Mouse (Mus musculus) kidney, adult 8-10 months (tissue): ENCODE results near the gene Frmpd3.

Experiments
- DNase-seq, 2 experiments: peaks; one replicate each; pipeline ENCODE4 v3.0.0; 2022

Frmpd3 gene

GRCm38 (mm10) chrX:140341656-140342392 lies at the start of gene Frmpd3:
Frmpd3 (plus strand) TSS chrX:140342263.
- no peak for DNase-seq

DNA sequence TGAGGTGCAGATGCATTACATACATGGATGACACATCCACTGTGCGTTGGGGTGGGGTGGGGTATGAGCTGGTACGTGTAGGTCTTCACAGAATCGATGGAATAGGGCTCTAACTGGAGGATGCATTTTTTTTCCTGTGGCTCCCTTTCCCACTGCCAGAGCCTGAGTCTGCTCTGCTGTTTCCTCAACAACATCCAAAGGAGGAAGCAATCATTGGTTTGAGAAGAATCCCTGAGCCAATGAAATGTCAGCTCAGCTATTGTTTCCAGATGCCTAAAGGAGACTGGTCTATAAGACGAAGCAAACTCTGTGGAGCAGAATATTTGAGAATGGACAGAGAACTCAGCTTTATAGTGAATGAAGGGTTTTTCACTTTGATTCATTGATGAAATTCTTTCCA lies 38.3 kb upstream of the Frmpd3 start:
- DNase-seq, result no peak

DNA sequence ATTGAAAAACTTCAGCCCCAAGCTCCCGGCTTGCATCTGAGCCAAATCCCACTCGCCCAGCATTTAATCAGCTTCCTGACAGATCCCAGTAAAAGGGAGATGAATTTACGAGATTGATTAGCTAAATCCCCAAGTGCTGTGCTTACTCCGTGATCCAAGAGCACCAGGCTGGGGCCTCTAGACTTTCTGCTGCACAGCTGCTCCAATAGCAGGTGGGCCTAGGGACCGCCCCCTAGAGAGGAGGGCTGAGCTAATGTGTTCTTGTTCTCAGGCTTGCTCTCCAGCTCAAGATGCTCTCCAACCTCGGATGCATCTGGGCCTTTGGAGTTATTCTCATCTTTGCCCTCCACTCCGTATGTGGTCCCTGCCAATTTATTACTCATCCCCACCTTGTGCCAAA lies 36.4 kb upstream of the Frmpd3 start:
- DNase-seq, result no peak

- no peak for DNase-seq
Measured at GRCm38 (mm10) chrX:140317931-140318330, 24.1 kb upstream of the Frmpd3 start.

DNA sequence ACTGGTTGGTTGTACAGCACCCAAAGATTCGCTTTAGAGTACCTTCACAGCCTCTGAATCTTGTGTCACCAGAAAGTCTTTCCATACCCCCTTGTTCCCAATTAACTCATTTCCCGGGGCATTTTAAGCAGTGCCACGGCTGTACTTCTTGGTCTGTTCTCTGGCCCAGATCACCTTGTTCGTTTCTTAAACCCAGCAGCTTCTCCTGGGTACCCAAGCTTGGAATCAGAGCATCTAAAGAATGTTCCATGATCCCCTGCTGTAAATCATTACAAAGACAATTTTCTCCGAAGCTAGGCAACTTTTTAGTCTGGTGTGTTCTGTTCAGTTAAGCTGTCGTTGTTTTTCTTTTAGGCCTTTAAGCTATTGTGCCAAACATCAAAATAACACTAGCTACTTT lies 22.9 kb upstream of the Frmpd3 start:
- DNase-seq, result peak; percentile 27 to 37

GRCm38 (mm10) chrX:140320671-140321070 lies 21.4 kb upstream of the Frmpd3 start:
- peak in 1 of 2 experiments; percentile 22 for DNase-seq

- no peak for DNase-seq
Measured at GRCm38 (mm10) chrX:140342393-140343163, 515 bp downstream of the Frmpd3 start.

DNA sequence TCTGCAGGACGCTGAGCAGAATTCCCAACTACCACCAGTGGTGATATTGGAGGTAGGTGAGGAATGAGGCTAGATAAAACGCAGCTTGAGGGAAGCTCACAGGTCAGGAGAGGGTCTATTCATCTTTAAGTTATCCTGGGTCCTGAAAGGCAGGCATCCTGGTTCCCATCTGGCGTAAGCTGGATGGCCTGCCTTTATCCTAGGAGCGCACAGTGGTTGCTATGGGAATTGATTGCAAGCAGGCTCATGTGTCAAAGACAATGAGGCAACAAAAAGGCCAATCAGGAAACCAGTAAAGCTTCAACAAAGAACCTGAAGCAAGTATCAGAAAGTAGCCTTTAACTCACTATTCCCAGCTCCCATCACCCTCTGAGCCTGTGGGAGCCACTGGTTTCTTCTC lies 33.6 kb downstream of the Frmpd3 start:
- DNase-seq, result no peak

GRCm38 (mm10) chrX:140399986-140400385 lies 57.9 kb downstream of the Frmpd3 start:
- no peak for DNase-seq

DNA sequence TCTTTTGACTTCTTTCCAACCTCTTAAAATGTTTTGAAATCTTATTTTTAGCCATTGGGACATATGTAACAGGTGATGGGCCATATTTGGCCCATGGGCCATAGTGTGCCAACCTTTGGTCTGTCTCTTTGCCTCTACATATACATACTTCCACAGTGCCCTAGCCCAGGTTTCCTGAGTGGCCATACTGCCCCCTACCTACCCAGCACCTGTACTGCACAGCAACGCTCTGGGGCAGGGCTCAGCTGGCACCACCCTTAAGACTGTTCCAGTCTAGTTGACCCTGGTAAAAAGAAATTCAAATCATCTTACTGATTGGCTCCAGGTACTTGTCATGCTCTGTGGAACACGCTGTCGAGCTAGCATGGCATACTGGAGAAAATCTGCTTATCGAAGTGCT lies 60.8 kb downstream of the Frmpd3 start:
- peak in 1 of 2 experiments; percentile 11 for DNase-seq

DNA sequence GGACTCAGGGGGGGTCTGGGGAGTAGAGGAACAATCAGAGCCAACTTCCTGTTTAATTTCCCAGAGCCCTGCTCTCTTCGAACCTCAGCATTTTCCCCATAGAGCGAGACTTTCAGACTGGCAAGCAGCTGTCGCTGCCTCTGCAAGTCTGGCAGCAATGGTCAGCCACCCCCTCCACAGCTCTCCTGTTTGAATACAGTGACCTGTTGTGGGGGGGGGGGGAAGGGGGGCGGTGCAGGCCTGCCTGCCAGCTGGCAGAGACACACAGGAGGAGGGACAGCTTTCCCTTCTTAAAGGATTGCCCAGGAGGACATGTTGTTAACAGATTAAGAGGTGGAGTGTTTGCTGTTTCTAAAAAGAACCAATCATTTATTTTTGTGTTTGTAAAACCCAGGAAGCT lies 64.0 kb downstream of the Frmpd3 start:
- no peak for DNase-seq

GRCm38 (mm10) chrX:140406501-140406900 lies 64.4 kb downstream of the Frmpd3 start:
- DNase-seq, result peak; percentile 37 to 48

DNA sequence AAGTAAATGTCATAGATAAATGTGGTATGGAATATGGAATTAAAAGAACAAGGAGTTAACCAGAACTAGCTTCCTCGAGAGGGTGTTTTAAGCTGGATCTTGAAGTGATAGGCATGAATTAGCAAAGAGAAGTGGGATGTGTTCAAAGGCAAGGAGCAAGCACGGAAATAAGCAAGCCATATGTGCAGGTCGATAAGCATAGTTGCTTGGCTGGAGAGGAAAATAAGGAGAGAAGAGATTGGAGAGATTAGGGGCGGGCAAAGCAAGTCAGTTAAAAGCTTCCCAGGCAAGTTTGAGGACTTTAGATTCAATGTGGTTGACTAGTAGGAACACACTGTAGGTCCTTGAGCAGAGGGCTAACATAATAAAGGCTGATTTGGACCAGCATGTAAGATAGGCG lies 65.5 kb downstream of the Frmpd3 start:
- DNase-seq, result no peak

DNA sequence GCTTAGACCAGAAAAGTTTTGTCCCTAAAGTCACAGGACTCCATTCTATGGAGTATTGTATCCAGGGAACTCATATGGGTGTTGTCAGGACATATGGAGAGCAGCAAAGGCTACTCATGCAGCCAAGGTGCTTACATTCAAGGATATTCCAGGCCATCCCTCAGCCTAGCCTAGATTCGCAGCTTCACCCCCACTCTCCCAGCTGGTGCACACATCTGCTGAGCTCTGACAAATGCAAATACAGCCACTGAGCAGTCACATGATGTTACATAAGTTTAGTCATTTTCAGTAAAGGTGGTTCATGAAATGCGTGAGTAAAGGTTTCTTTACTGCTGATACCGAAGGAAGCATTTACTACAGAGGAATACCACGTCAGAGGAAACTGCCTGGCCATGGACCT lies 76.4 kb downstream of the Frmpd3 start:
- DNase-seq, result no peak

- no peak for DNase-seq
Measured at GRCm38 (mm10) chrX:140427124-140427523, 85.1 kb downstream of the Frmpd3 start.

DNA sequence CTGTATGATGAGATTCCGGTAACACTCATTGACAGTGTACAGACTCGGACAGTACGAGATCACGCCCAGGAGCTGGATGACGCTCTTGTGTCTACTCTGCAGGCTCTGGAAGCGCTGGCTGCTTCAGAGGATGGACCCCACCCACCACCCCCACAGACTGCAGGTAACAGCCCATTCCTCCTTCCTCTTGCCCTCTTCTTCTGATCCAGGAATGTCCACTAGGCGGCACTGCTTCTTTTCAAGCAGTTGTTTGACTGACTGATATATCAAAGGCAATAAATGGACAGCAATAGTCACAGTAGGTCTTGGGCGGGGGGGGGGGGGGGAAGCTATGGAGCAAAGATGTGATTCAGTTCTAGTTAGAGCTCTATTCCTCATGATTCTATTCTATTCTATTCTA lies 86.2 kb downstream of the Frmpd3 start:
- peak in 1 of 2 experiments; percentile 20 for DNase-seq

DNA sequence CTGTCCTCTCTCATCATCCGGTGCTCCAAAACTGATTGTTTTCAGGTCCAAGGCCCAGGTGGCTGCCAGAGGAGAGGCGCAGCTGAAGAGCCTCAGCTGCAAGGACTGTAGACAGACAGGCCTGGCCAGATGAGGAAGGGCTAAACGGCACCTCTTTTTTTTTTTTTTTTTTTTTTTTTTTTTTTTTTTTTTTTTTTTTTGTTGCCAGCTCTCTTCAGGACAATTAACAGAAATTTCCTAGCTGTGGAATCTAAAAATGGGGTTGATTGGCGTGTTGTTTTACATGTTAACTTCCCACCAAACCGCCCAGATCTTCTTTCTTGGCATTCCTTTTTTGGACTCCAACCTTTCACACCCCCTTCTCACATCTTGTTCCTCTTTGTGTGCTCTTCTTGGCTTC lies 87.9 kb downstream of the Frmpd3 start:
- no peak for DNase-seq

- no peak for DNase-seq
Measured at GRCm38 (mm10) chrX:140430506-140430905, 88.4 kb downstream of the Frmpd3 start.

DNA sequence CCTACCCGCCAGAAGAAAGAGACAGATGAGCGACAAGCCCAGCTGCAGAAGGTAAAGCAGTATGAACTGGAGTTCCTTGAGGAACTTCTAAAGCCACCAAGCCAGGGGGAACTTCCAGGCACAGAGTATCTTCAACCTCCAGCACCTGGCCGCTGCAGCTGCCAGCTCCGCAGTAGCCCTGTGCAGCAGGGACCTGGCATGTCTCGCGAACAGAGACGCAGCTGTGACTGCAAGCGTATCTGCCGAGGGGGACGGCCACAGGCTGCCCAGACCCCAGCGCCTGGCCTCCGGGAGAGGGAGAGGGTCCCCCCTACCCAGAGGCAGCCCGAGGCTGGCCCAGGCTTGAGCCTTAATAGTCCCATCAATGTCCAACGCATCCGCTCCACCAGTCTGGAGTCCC lies 89.9 kb downstream of the Frmpd3 start:
- DNase-seq, result no peak

DNA sequence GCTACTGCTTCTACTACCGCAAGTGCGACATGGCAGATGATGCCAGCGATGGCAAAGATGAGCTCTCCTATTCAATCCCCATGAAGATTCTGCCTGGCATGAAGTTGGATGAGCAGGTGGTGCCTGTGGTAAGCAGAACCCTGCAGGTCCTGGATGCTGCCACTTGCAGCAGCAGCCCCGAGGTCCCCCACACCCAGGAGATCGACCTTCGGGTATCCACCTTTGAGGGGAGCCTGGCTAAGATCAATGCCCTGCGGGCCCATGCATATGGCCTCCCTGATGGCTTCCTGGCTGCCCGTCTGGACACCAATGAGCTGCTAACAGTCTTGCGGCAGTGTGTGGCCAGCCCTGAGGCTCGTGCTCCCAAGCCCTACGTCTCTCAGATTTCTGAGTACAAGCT lies 90.7 kb downstream of the Frmpd3 start:
- no peak for DNase-seq

DNA sequence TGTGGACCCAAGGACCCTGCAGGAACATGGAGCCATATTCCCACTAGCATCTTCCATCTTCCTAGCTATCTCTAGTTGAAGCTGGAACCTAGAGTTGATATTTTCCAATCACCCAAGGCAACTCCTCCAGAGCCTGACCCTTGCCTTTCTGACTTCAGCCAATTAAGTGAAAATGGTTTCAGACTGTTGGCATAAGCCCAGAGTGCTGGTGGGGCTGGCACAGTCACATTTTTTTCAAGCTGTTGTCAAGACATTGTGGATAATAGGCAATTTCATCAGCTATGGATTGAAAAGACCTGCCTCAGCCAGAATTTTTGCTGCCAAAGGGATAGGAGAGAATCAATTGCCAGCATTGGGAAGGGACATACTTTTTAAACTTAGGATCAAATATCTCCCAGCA lies 95.8 kb downstream of the Frmpd3 start:
- DNase-seq, result no peak

GRCm38 (mm10) chrX:140445551-140445950 lies 103.5 kb downstream of the Frmpd3 start:
- no peak for DNase-seq

GRCm38 (mm10) chrX:140450071-140450470 lies 108.0 kb downstream of the Frmpd3 start:
- peak; percentile 51 to 63 for DNase-seq

GRCm38 (mm10) chrX:140456279-140456731 lies 114.2 kb downstream of the Frmpd3 start, which contains the start of gene Prps1:
Prps1 (plus strand) TSS chrX:140456613.
- peak; percentile 78 to 90 for DNase-seq
